Mouse (Mus musculus) midbrain, postnatal 0 days (tissue): ENCODE measurements around the gene Gm136. TPM values are rescaled to one million over a fixed set of nuclear protein-coding genes. Genes with fewer than 3 reads are reported as not detected.
"Not testable (repeated sequence)": the region's sequence is repeated elsewhere in the genome, so short reads cannot be mapped to it uniquely, and the experiment has no call there.

ENCODE experiments used
- ATAC-seq: fragments of 200-750 bp; cut with Nextera tagmentation; 2 replicates; pipeline ENCODE4 v1.8.0; 2017; ENCODE audit warnings: moderate number of reproducible peaks, mild to moderate bottlenecking, moderate TSS enrichment, moderate library complexity; ENCODE audit not compliant: low FRiP score
- DNase-seq: peaks from one replicate; pipeline ENCODE4 v3.0.0-alpha.2; 2015; ENCODE audit warnings: low spot score
- H3K27ac ChIP-seq: fragments of 300-500 bp; sonication (generic); 2 replicates; pipeline ENCODE4 v1.5.1; 2014; ENCODE audit warnings: low read depth, mild to moderate bottlenecking, low read length, mixed read lengths
- H3K27me3 ChIP-seq: fragments of 300-500 bp; sonication (generic); 2 replicates; pipeline ENCODE4 v1.6.1; 2014; ENCODE audit warnings: low read length, control low read depth, mixed read lengths; ENCODE audit not compliant: insufficient read depth
- H3K36me3 ChIP-seq: fragments of 300-500 bp; sonication (generic); 2 replicates; pipeline ENCODE4 v1.6.1; 2014; ENCODE audit warnings: low read length, control low read depth, mixed read lengths; ENCODE audit not compliant: insufficient read depth
- H3K4me1 ChIP-seq: fragments of 300-500 bp; sonication (generic); 2 replicates; pipeline ENCODE4 v1.6.1; 2014; ENCODE audit warnings: mild to moderate bottlenecking, control low read depth, antibody characterized with exemption, low read length, mixed read lengths; ENCODE audit not compliant: insufficient read depth
- H3K4me2 ChIP-seq: fragments of 300-500 bp; sonication (generic); 2 replicates; pipeline ENCODE4 v1.6.1; 2014; ENCODE audit warnings: low read depth, mild to moderate bottlenecking, low read length, mixed read lengths; ENCODE audit not compliant: poor library complexity, severe bottlenecking
- H3K4me3 ChIP-seq: fragments of 300-500 bp; sonication (generic); 2 replicates; pipeline ENCODE4 v1.5.1; 2014; ENCODE audit warnings: low read depth, mild to moderate bottlenecking, low read length, moderate library complexity
- H3K9ac ChIP-seq: fragments of 300-500 bp; sonication (generic); replicated peaks from 2 replicates; pipeline ENCODE4 v1.6.1; 2014; ENCODE audit warnings: mild to moderate bottlenecking, low read length, moderate library complexity, mixed read lengths; ENCODE audit not compliant: poor library complexity, severe bottlenecking
- H3K9me3 ChIP-seq: fragments of 300-500 bp; sonication (generic); 2 replicates; pipeline ENCODE4 v1.6.1; 2016; ENCODE audit warnings: low read length, control low read depth
- CTCF ChIP-seq: IDR thresholded peaks from 2 replicates; pipeline ENCODE4 v1.5.1; 2016; ENCODE audit warnings: antibody characterized with exemption, mild to moderate bottlenecking
- WGBS: fragments of 180-500 bp; shearing (Covaris S2); extraction: QIAGEN DNeasy Blood & Tissue Kit; methylation state at CpG from one replicate; pipeline ENCODE4 v1.1.7; 2014; 5-methylcytosine and 5-hydroxymethylcytosine counted together
- polyA plus RNA-seq: library from polyadenylated mRNA; unstranded; fragments of >200 nt; fragmentation: Nextera tagmentation; extraction: Ambion mirVana; gene quantifications from 2 replicates; pipeline ENCODE4 v1.2.1, GENCODE M21; 2015
- total RNA-seq: library from RNA; depleted of rRNA; stranded (reverse); fragments of >200 nt; gene quantifications from 2 replicates; pipeline ENCODE4 v1.2.3, GENCODE M21; 2014

The Gm136 gene
- total and polyA plus RNA-seq, 2 experiments from 2014 or later, result 0.11 TPM; not detected in 1

GRCm38 (mm10) chr4:34734461-34734860 is 21.6 kb downstream of the Gm136 start:
- WGBS, result 73% methylated on average over 3 of the region's 3 CpGs
- Histone ChIP-seq H3K4me2 (no peak overlapping the region), H3K9me3 (no peaks in the 10 kb centered on the region), H3K4me1 (no peaks in the 10 kb centered on the region; the same call in 1 of the 2 replicates), H3K27me3 (no peaks in the 10 kb centered on the region), H3K4me3 (no peak overlapping the region), H3K36me3 (no peaks in the 10 kb centered on the region), H3K9ac (no peak overlapping the region), H3K27ac (no peak overlapping the region)
- DNase-seq (no peak), ATAC-seq (no peak)
- TF ChIP-seq CTCF, result no peak

GRCm38 (mm10) chr4:34733415-34733814 is 22.6 kb downstream of the Gm136 start:
- 37% methylated on average over 2 of the region's 2 CpGs for WGBS
- not testable (repeated sequence) for DNase-seq

DNA sequence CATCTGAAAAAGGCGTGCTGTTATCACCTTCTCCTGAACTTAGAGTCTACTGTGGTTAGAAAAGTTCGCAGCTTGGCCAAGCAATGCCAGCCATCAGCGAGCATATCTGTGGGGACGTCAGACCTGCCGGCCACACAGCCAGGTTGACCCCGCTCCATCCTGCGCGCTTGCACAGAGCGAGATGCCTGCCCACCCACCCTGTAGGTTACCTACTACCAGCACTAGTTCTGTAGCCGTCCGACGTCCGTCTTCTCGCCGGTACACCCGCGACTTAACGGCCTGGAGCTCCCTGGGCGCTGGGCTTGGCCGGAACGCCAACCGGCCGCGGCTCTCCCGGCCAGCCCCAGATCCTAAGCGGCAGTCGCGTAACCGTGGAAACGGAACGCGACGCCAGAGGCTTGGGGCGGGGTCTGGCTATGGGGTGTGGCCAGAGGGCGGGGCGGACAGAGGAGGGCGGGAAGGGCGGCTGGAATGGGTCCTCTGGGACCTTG is 26.2 kb downstream of the Gm136 start, which contains the start of gene Cfap206:
Cfap206 (minus strand) TSS at position 356 of the 491 bp plus-strand sequence.
- ATAC-seq (peak; percentile 77), DNase-seq (peak; percentile 60)
- peak within 1 kb of the TSS; percentile 44 for H3K9ac ChIP-seq
- H3K27ac ChIP-seq, result no peak within 1 kb of the TSS
- no peak for TF ChIP-seq CTCF
- H3K27me3 ChIP-seq, result no peaks in the 10 kb centered on the region
- WGBS, result under 1% methylated on average over 38 of the region's 38 CpGs
- H3K9me3 ChIP-seq, result no peaks in the 10 kb centered on the region
- H3K36me3 ChIP-seq, result no peaks in the 10 kb centered on the region
- H3K4me3 ChIP-seq, result peak within 1 kb of the TSS; percentile 52
- H3K4me1 ChIP-seq, result no peaks in the 10 kb centered on the region; the same call in 1 of the 2 replicates
- H3K4me2 ChIP-seq, result peak within 1 kb of the TSS; percentile 91

More at GRCm38 (mm10) chr4:34733415-34733814, 22.6 kb downstream of the Gm136 start:
- H3K9me3 ChIP-seq, H3K4me2 ChIP-seq, H3K4me1 ChIP-seq, H3K4me3 ChIP-seq, ATAC-seq, H3K36me3 ChIP-seq, H3K27me3 ChIP-seq, H3K27ac ChIP-seq, H3K9ac ChIP-seq: not testable (repeated sequence)
- peak; percentile 42 for TF ChIP-seq CTCF

DNA sequence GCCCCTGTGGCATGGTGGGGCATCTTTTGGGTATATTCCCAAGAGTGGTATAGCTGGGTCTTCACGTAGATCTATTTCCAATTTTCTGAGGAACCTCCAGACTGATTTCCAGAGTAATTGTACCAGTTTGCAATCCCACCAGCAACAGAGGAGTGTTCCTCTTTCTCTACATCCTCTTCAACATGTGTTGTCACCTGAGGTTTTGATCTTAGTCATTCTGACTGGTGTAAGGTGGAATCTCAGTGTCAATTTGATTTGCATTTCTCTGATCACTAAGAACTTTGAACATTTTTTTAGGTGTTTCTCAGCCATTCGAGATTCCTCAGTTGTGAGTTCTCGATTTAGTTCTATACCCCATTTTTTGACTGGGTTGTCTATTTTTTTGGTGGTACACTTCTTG is 30.4 kb downstream of the Gm136 start:
- not testable (repeated sequence) for H3K4me1 ChIP-seq, H3K36me3 ChIP-seq, ATAC-seq, H3K27ac ChIP-seq, H3K4me3 ChIP-seq, DNase-seq, H3K27me3 ChIP-seq, H3K9ac ChIP-seq, H3K4me2 ChIP-seq, H3K9me3 ChIP-seq
- 95% methylated on average over 3 of the region's 3 CpGs for WGBS

DNA sequence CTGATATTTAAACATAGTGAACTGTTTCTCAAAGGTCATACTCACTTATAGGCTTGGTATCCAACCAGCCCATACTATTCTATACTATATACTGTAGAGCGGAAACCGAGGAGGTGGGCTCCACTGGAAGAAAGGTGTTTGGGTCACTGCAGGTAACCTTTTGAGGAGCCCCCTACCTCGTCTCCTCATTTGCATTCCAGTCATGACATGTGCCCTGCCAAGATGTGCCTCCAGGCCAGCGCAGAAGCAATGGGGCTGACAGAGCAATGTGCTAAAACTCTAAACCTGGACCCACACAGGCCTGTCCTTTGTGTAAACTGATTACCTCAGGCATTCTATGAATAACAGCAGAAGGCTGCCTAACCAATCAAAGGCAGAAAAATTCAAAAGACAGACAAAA is 31.8 kb downstream of the Gm136 start:
- Histone ChIP-seq H3K9me3 (no peaks in the 10 kb centered on the region), H3K4me1 (no peaks in the 10 kb centered on the region), H3K9ac (no peak overlapping the region), H3K4me3 (no peak overlapping the region), H3K27me3 (no peaks in the 10 kb centered on the region), H3K27ac (no peak overlapping the region), H3K36me3 (no peaks in the 10 kb centered on the region), H3K4me2 (no peak overlapping the region)
- DNase-seq, result no peak
- no peak for TF ChIP-seq CTCF
- no peak for ATAC-seq
- WGBS, result 64% methylated on average over 4 of the region's 4 CpGs

DNA sequence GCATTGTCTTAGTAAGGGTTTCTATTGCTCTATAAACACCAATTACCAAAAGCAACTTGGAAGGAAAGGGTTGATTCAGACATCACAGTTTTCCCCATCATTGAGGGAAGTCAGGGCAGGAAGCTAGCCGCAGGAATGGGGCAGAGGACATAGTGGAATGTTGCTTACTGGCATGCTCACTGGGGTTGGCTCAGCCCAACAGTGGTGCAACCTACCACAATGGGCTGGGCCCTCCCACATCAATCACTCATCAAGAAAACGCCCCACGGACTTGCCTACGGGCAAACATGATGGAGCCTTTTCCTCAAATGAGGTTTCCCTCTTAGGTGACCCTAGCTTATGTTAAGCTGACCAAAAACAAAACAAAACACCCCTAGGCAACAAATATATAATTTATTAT is 32.9 kb downstream of the Gm136 start:
- DNase-seq, result no peak
- Histone ChIP-seq H3K27ac (no peak overlapping the region), H3K9me3 (no peaks in the 10 kb centered on the region), H3K36me3 (no peaks in the 10 kb centered on the region), H3K4me1 (no peaks in the 10 kb centered on the region), H3K27me3 (no peaks in the 10 kb centered on the region), H3K9ac (no peak overlapping the region), H3K4me2 (no peak overlapping the region), H3K4me3 (no peak overlapping the region)
- no peak for ATAC-seq
- 73% methylated on average over 4 of the region's 4 CpGs for WGBS
- TF ChIP-seq CTCF, result no peak
